Mouse (Mus musculus) liver, postnatal 0 days (tissue): ENCODE data around the gene Ccdc33. TPM values are rescaled to one million over a fixed set of nuclear protein-coding genes. Genes with fewer than 3 reads are reported as not detected.

ENCODE experiments used
- ATAC-seq: fragments of 200-750 bp; cut with Nextera tagmentation; 2 replicates; pipeline ENCODE4 v1.8.0; 2017; ENCODE audit warnings: mild to moderate bottlenecking, moderate library complexity
- DNase-seq: peaks from one replicate; pipeline ENCODE4 v3.0.0-alpha.2; 2016
- H3K27ac ChIP-seq: fragments of 300-500 bp; sonication (generic); 2 replicates; pipeline ENCODE4 v1.5.1; 2014; ENCODE audit warnings: antibody characterized with exemption, moderate library complexity, mild to moderate bottlenecking, low read depth
- H3K27me3 ChIP-seq: fragments of 300-500 bp; sonication (generic); 2 replicates; pipeline ENCODE4 v1.6.1; 2014; ENCODE audit warnings: low read length, control low read depth, mixed read lengths; ENCODE audit not compliant: insufficient read depth
- H3K36me3 ChIP-seq: fragments of 300-500 bp; sonication (generic); replicated peaks from 2 replicates; pipeline ENCODE4 v1.6.1; 2014; ENCODE audit warnings: mild to moderate bottlenecking, control low read depth, low read length, moderate library complexity, mixed read lengths; ENCODE audit not compliant: insufficient read depth
- H3K4me1 ChIP-seq: fragments of 300-500 bp; sonication (generic); 2 replicates; pipeline ENCODE4 v1.6.1; 2014; ENCODE audit warnings: antibody characterized with exemption, mild to moderate bottlenecking, control low read depth; ENCODE audit not compliant: insufficient read depth
- H3K4me2 ChIP-seq: fragments of 300-500 bp; sonication (generic); 2 replicates; pipeline ENCODE4 v1.6.1; 2014; ENCODE audit warnings: low read depth, mild to moderate bottlenecking, low read length, moderate library complexity, mixed read lengths
- H3K4me3 ChIP-seq: fragments of 300-500 bp; sonication (generic); 2 replicates; pipeline ENCODE4 v1.5.1; 2014; ENCODE audit warnings: low read depth, low read length
- H3K9ac ChIP-seq: fragments of 300-500 bp; sonication (generic); replicated peaks from 2 replicates; pipeline ENCODE4 v1.6.1; 2014; ENCODE audit warnings: mild to moderate bottlenecking, moderate library complexity
- H3K9me3 ChIP-seq: fragments of 300-500 bp; sonication (generic); 2 replicates; pipeline ENCODE4 v1.6.1; 2016; ENCODE audit warnings: mild to moderate bottlenecking, control low read depth, low read length, mixed read lengths
- CTCF ChIP-seq: sonication (generic); IDR thresholded peaks from 2 replicates; pipeline ENCODE4 v1.5.1; 2016; ENCODE audit warnings: antibody characterized with exemption, low read depth
- EP300 ChIP-seq: IDR thresholded peaks from 2 replicates; pipeline ENCODE4 v1.6.1; 2016; ENCODE audit warnings: antibody characterized with exemption, low read depth, mild to moderate bottlenecking
- WGBS: fragments of 180-500 bp; shearing (Covaris S2); extraction: QIAGEN DNeasy Blood & Tissue Kit; methylation state at CpG from one replicate; pipeline ENCODE4 v1.1.7; 2014; ENCODE audit not compliant: insufficient replicate concordance; 5-methylcytosine and 5-hydroxymethylcytosine counted together
- polyA plus RNA-seq: library from polyadenylated mRNA; unstranded; fragments of >200 nt; fragmentation: Nextera tagmentation; extraction: Ambion mirVana; gene quantifications from 2 replicates; pipeline ENCODE4 v1.2.1, GENCODE M21; 2015

The Ccdc33 gene
- polyA plus RNA-seq, 1 experiment from 2014 or later, result not detected

- Histone ChIP-seq H3K4me1 (no peaks in the 10 kb centered on the region), H3K27ac (no peak overlapping the region), H3K27me3 (peaks cover 39% of the 10 kb centered on the region), H3K4me2 (no peak overlapping the region), H3K9ac (no peak overlapping the region), H3K36me3 (no peaks in the 10 kb centered on the region), H3K4me3 (no peak overlapping the region), H3K9me3 (no peaks in the 10 kb centered on the region)
- TF ChIP-seq CTCF (no peak), EP300 (no peak)
- 14% methylated on average over 17 of the region's 17 CpGs for WGBS
- ATAC-seq, result no peak
- DNase-seq, result no peak
These were observed 15.6 kb upstream of the Ccdc33 start for GRCm38 (mm10) chr9:58133893-58134884.

DNA sequence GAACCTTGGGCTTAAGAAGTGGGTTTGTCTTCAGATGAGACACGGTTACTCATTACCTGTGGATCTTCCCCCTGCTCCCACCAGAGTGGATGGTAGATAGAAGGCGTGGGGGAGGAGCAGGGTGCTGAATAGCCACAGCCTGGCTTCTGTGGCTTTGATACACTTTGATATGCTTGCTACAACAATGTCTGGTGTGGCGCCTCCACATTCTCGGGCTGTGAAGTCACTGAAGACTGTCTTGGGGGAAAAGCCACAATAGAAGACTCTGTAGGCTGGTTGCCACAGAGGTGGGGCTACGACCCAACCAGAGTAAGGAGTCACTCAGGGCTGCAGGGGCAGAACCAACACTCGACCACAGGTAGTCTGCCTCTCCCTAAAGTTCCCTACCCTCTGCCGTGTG, 13.1 kb upstream of the Ccdc33 start:
- no peak for ATAC-seq
- Histone ChIP-seq H3K9ac (no peak overlapping the region), H3K27ac (no peak overlapping the region), H3K27me3 (peaks cover 47% of the 10 kb centered on the region), H3K36me3 (no peaks in the 10 kb centered on the region), H3K4me3 (no peak overlapping the region), H3K4me2 (no peak overlapping the region), H3K9me3 (no peaks in the 10 kb centered on the region), H3K4me1 (no peaks in the 10 kb centered on the region)
- DNase-seq, result no peak
- WGBS, result 45% methylated on average over 7 of the region's 7 CpGs
- TF ChIP-seq EP300 (no peak), CTCF (no peak)

GRCm38 (mm10) chr9:58130909-58131308, 12.3 kb upstream of the Ccdc33 start:
- Histone ChIP-seq H3K9me3 (no peaks in the 10 kb centered on the region), H3K27me3 (peaks cover 47% of the 10 kb centered on the region), H3K27ac (no peak overlapping the region), H3K36me3 (no peaks in the 10 kb centered on the region), H3K4me3 (no peak overlapping the region), H3K4me1 (no peaks in the 10 kb centered on the region), H3K9ac (no peak overlapping the region), H3K4me2 (no peak overlapping the region)
- 36% methylated on average over 3 of the region's 3 CpGs for WGBS
- DNase-seq, result no peak
- ATAC-seq, result no peak
- TF ChIP-seq CTCF (no peak), EP300 (no peak)

DNA sequence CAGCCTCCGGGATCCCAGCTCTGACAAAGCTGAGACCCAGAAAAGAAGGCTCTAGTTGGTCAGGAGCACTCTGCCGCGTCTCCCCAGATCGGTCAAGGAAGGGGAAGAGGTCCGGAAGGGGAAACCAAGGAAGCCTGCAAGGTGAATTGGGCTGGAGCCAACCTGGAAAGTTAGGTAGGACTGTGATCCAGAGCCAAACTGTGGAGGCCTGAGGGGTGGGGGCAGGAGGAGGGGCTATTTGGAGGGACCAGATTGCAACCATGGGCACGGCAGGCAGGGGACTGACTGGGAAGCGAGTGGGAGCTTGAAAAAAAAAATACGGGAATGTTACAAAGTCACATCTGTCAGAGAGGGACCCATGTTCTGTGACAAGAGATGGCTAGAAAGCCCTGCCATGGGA, 10.9 kb upstream of the Ccdc33 start:
- H3K9me3 ChIP-seq, result no peaks in the 10 kb centered on the region
- H3K4me2 ChIP-seq, result no peak overlapping the region
- TF ChIP-seq CTCF (no peak), EP300 (no peak)
- no peak overlapping the region for H3K27ac ChIP-seq
- no peaks in the 10 kb centered on the region for H3K36me3 ChIP-seq
- ATAC-seq (no peak), DNase-seq (no peak)
- peaks cover 44% of the 10 kb centered on the region for H3K27me3 ChIP-seq
- no peaks in the 10 kb centered on the region for H3K4me1 ChIP-seq
- 32% methylated on average over 8 of the region's 8 CpGs for WGBS
- no peak overlapping the region for H3K9ac ChIP-seq
- no peak overlapping the region for H3K4me3 ChIP-seq

DNA sequence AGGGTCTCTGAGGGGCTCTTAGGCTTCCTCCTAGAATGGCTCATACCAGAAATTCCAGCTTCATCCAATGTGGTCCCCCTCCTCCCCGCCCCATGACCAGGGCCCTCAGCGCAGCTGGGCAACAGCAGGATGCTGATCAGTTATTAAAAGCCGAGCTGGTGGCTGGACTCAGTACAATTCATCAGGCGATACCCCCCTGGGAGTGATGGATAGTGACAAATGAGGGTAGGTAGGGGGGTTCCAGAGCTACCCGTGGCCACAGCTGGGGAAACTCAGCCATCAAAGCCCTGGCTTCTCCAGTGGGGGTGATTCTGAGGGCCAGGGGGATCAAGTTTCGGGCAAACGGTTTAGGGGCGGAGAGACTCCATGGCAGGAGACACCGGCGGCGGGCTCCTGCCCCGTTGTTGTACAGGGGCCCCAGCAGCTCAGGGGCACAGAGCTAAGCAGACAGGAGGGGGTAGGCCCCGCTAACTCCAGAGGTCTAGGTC, 10.3 kb upstream of the Ccdc33 start:
- ATAC-seq, result no peak
- TF ChIP-seq CTCF, result no peak
- TF ChIP-seq EP300, result no peak
- no peak for DNase-seq
- WGBS, result 23% methylated on average over 13 of the region's 13 CpGs
- H3K4me3 ChIP-seq, result no peak overlapping the region
- H3K4me1 ChIP-seq, result no peaks in the 10 kb centered on the region
- H3K27ac ChIP-seq, result no peak overlapping the region
- no peak overlapping the region for H3K4me2 ChIP-seq
- H3K9ac ChIP-seq, result no peak overlapping the region
- H3K36me3 ChIP-seq, result no peaks in the 10 kb centered on the region
- no peaks in the 10 kb centered on the region for H3K9me3 ChIP-seq
- peaks cover 39% of the 10 kb centered on the region for H3K27me3 ChIP-seq

DNA sequence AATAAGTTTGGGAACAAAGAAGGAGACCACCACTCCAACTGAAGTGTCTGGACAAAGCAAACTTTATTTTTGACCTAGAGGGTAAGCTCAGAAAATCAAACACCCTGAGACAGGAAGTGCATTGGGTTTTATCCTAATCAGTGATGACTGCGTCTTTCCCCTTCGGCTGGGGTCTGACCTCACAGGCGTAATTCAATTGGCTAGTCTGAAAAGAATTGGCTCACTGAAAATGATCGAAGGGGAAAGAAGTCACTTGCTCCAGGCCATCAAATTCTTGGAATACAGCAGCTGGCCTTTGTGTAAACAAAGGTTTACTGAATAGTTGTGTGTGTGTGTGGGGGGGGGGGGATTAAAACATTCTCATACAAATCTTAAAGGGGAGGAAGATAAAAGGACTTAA, 7.2 kb upstream of the Ccdc33 start:
- Histone ChIP-seq H3K9me3 (no peaks in the 10 kb centered on the region), H3K4me2 (no peak overlapping the region), H3K27me3 (peaks cover 21% of the 10 kb centered on the region), H3K4me3 (no peak overlapping the region), H3K27ac (no peak overlapping the region), H3K4me1 (no peaks in the 10 kb centered on the region), H3K9ac (no peak overlapping the region), H3K36me3 (no peaks in the 10 kb centered on the region)
- DNase-seq (no peak), ATAC-seq (no peak)
- 40% methylated on average over 4 of the region's 4 CpGs for WGBS
- TF ChIP-seq CTCF, result no peak
- TF ChIP-seq EP300, result no peak
